Mouse (Mus musculus): ENCODE data around the gene Micu1.

Micu1 gene

DNA sequence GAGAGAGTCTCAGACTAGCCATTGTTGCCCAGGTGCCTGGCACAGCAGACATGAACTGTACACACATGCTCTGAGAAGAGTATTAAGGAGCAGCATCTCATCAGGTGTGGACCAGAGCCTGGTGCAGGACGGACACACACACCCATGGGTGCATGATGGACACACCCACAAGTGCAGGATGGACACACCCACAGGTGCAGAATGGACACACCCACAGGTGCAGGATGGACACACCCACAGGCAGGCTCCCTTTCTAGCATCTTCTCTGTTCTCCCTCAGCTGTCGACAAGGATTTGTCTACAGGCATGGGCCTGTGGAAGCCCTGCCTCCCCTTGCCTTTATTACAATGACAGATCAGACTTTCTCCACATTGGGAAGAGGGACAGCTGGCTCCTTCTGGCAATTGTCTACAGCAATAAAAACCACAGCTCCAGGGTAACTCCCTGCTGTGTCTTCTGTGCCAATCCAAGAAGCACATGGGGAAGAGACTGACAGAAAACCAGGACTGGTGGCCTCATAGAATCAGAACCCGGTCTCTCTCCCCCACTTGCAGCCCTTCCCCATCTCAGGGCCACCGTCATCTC is 107.8 kb downstream of the Micu1 start:
- DNase-seq (ENCODE audit: low spot score), result no peak

GRCm38 (mm10) chr10:59812939-59813338 is 110.7 kb downstream of the Micu1 start:
- no peak for DNase-seq (ENCODE audit: low spot score)

DNA sequence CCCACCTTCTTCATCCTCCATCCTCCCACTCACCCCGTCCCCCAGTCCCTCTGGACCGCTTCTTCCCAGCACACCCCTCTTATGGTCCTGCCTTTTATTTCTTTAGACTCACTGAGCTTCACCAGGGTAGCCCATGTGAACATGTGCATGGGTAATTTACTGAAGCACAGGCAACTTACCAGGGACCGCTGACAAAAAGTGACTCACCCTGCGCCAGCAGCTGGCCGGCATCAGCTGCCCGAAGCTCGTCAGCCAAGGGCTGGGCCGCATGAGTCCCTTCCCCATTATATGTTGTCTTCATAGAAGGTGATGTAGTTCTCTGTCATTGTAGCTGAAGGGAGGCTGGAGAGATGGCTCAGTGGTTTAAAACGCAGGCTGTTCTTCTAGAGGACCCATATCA is 111.5 kb downstream of the Micu1 start:
- no peak for DNase-seq (ENCODE audit: low spot score)

DNA sequence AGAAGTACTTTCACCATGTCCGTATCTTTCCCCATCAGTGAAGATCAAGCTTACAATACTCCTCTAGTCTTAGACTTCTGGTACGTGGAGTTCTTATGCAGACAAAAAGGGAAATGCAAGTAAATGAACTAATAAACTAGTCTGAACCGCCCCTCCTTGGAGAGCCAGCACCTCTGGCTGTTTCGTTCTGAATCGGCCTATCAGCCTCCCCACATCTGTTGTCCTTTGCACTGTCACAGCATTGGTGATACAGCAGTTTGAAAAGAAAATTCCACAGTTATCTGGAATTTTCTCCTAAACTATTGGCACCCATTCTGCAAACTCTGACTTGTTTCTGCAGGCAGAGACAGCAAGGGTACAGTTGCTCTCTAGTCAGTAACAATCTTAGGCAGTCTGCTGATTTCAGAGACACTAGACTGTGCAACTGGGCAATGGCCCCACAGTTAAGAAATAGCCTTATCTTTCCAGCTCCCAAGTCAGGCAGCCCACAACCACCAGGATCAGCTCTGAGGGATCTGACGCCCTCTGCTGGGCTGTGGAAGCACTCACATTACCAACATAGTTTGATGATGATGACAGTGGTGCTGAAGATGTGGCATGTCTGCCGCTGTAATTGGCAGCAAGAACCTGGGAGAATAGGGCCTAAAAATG is 112.4 kb downstream of the Micu1 start:
- DNase-seq (ENCODE audit: low spot score), result peak; percentile 56

GRCm38 (mm10) chr10:59816569-59816968 is 114.3 kb downstream of the Micu1 start:
- DNase-seq (ENCODE audit: low spot score), result no peak

DNA sequence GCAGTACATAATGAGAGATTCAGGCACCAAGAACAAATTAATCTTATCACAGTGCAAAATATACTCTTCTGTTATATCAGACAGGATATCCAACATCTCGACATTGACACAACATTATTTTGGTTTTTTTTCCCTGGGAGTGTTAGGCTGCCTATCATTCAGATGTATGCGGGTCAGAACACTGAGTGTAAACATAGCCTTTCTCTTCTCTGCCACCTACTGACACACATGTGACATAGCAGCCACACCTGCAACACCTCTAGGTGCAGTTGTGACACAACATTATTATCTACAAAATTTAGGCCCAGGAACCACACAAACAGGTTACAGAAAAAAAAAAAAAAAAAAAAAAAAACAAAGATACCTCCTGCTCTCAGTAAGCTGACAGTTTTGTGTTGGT is 115.3 kb downstream of the Micu1 start:
- DNase-seq (ENCODE audit: low spot score), result peak; percentile 26

GRCm38 (mm10) chr10:59817991-59818390 is 115.7 kb downstream of the Micu1 start:
- no peak for DNase-seq (ENCODE audit: low spot score)

GRCm38 (mm10) chr10:59819146-59819545 is 116.9 kb downstream of the Micu1 start:
- no peak for DNase-seq (ENCODE audit: low spot score)

DNA sequence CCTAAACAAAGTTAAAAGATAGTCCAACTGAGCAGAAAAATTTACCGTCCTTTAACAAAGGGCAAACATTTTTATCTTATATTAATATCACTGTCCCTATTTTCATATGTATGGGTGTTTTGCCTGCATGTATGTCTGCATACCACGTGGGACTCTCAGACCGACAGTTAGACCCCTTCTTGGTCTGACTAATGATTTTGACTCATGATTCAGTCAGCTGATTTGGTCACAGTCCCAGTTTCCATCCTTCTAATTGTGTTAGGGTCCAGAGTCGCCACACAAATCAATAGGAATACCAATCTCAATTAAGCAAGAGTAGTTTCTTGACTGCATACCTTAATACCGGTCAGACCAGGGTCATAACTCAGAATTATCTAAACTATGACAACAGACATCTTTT is 118.6 kb downstream of the Micu1 start:
- DNase-seq (ENCODE audit: low spot score), result no peak

DNA sequence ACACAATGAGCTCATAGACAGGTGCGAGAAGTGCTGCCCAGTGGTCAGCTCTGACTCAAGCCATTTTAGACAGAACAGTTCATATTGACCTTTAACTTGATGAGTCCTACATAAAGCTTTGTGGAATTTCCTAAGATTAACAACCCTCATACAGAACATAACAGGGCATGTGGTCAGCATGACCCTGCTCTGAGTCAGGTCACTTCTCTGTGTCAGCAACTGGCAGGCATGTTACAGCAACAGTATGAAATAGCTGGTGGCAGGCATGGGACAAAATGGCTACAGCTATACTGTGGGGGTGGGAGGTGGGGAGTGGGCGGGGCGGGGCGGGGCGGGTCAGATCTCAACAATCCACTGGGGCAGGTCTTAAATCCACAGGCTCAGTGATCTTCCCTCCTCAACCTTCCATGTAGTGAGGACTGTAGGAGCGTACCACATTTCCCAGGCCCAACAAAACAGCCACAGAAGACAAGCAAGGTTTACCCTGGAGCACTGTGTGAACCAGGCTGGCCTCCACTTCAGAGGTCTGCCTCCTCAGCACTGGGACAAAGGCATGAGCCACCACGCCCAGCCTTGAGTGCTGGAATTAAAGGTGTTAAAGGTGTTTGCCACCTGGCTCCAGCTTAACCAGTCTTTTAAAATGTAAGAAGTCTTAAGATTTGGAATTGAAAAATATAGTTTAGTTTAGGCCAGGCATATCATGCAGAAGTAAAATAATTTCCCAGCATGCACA is 119.2 kb downstream of the Micu1 start:
- DNase-seq (ENCODE audit: low spot score), result no peak

- no peak for DNase-seq (ENCODE audit: low spot score)
These were observed 120.6 kb downstream of the Micu1 start for GRCm38 (mm10) chr10:59822857-59823256.

- DNase-seq (ENCODE audit: low spot score), result peak; percentile 5
These were observed 123.0 kb downstream of the Micu1 start for GRCm38 (mm10) chr10:59825137-59825812.

- DNase-seq (ENCODE audit: low spot score), result no peak
These were observed 127.6 kb downstream of the Micu1 start for GRCm38 (mm10) chr10:59829886-59830285.

DNA sequence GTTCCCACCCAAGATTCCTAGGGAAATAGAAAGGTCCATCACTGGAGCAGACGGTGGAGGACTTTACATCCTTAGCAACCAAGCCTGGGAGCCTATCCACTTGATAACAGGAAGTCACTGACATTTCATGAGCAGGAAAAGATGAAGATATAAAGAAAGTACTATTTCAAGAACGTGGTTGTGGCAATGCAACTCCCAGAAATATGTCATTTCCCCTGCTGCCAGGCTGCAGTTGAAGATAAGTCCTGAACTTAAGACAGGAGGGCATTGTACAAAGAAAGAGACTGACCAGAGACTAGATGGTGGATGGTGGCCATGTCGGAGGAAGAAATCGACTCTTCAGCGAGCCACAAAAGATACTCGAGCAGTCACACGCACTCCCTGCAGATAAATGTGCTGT is 129.7 kb downstream of the Micu1 start:
- no peak for DNase-seq (ENCODE audit: low spot score)

- DNase-seq (ENCODE audit: low spot score), result no peak
These were observed 133.3 kb downstream of the Micu1 start for GRCm38 (mm10) chr10:59835301-59836155.

GRCm38 (mm10) chr10:59837490-59837889 is 135.2 kb downstream of the Micu1 start:
- no peak for DNase-seq (ENCODE audit: low spot score)

GRCm38 (mm10) chr10:59841434-59841833 is 139.2 kb downstream of the Micu1 start:
- no peak for DNase-seq (ENCODE audit: low spot score)

GRCm38 (mm10) chr10:59843125-59843524 is 140.8 kb downstream of the Micu1 start:
- DNase-seq (ENCODE audit: low spot score), result no peak

- no peak for DNase-seq (ENCODE audit: low spot score)
These were observed 142.4 kb downstream of the Micu1 start for GRCm38 (mm10) chr10:59844686-59845085.

- no peak for DNase-seq (ENCODE audit: low spot score)
These were observed 144.1 kb downstream of the Micu1 start for GRCm38 (mm10) chr10:59846416-59846815.

DNA sequence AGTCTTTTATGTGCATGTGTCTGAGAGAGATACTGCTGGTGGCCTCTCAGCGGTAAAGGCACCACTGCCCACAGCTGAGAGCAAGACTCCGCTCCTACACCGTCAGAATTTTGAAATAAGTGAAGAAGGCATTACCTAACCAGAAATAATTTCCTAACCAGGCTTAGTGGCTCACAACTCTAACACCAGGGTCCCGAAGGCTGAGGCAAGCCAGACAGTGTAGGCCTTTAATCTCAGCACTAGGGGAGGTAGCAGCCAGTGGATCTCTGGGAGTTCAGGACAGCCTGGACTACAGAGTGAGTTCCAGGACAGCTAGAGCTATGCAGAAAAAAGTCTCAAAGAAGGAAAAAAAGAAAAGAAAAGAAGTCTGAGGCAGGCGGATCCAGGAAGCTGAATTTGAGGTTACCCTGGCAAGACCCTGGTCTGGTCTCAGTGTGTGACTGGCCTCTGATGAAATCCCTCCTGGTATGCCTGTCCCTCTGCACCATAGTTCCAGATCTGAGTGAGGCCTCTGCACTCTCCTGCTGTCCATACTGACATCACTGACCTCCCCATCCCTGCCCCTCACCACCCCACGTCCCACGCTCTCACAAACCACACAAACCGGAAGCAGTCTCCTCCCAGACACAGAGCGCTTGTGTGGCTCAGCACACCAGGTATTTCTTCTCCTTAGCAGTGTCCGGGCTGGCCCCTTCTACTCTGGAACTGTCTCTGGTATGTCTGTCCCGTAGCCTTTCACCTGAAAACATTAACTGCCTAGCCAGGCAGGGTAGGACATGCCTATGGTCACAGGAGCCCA is 146.0 kb downstream of the Micu1 start:
- no peak for DNase-seq (ENCODE audit: low spot score)
